ENCODE assay signal across 19 mouse cellular contexts in genomic region chr9:52849931-52850330, GRCm38 (mm10).
DNase-seq lines count a peak whose midpoint lies in the region.
"Had no signal": no experiment of that assay in that cellular context is flagged by ENCODE, and none has a peak within 500 bp of the region (broad histone marks: within the 10 kb centered on the region; RNA-seq: fewer than 3 reads in every experiment).

No protein-coding gene starts in this region.

- peak; percentile 18 to 34 for DNase-seq in frontal cortex, postnatal 36 days (ENCODE audit: low spot score in 2 of 2)
- no peak for DNase-seq in frontal cortex, postnatal 25 days (ENCODE audit: low spot score in 2 of 2)
- peak; percentile 9 to 14 for DNase-seq in left cerebral cortex, adult 8-10 months (ENCODE audit: low spot score in 2 of 2)
- DNase-seq in left cerebral cortex, postnatal 4 days = no peak
- peak; percentile 34 for DNase-seq in NIH3T3 (ENCODE audit: low read depth)
- peak; percentile 49 for DNase-seq in layer of hippocampus, adult 9-11 months
- no peak for DNase-seq in gastrocnemius, postnatal 14 days
- no peak for DNase-seq in embryo, embryonic 9.5 days (ENCODE audit: extremely low spot score)
- DNase-seq: adrenal gland, postnatal 36 days; cerebellum, adult 11 months; cerebellum, adult 9-11 months; forebrain, postnatal 0 days; gastrocnemius, postnatal 36 days; heart, postnatal 36 days; kidney, adult 18-20 months; liver, embryonic 13.5 days; lung, adult 2 months; lung, postnatal 36 days; thymus, postnatal 25 days had no signal

- intact Hi-C loops in left cerebral cortex, postnatal 4 days (cut with DNase I) = no loop called here
- intact Hi-C loops in gastrocnemius, postnatal 14 days (cut with DNase I; ENCODE audit: low total_unique reads) = no loop called here

Comparison
In these comparisons a context has a peak if more than half of its experiments do, and no peak if none do; other contexts are left out.
1. DNase-seq: peak in frontal cortex, postnatal 36 days (2 of 2), left cerebral cortex, adult 8-10 months (2 of 2), NIH3T3 (single experiment) and layer of hippocampus, adult 9-11 months (single experiment); none in frontal cortex, postnatal 25 days (0 of 2), left cerebral cortex, postnatal 4 days (single experiment), gastrocnemius, postnatal 14 days (single experiment) and embryo, embryonic 9.5 days (single experiment).